Mouse (Mus musculus) frontal cortex, postnatal 14 days (tissue): ENCODE results near the gene Slc11a1.

Experiments used
- DNase-seq, 2 experiments: peaks; one replicate each; pipeline ENCODE4 v3.0.0; 2022; ENCODE audit warnings: low spot score in 2 of 2

The Slc11a1 gene

DNA sequence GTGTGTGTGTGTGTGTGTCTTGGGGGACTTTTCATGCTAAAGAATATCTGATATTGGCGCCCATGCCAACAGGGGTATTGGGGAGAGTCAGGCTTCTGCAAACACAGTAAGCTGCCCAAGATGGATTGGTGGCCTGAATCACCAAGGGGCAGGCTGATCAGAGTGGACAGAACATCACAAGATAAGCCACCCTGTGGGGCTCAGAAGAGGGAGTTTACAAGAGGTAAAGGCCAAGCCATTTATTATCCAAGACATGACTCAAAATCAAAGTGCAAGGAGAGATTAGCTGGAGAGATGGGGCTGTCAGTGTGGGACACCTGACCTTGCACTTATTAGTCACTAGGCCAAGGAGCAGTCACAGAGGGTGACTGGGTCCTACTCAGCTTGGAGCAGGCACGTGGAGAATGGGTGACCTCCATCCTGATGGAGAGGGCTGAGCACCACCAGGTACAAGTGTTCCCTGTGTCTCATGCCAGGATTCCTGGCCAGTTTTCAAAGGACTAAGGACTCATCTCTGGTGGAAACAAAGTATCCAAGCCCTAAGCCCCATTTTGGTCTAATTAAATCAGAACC, 36.8 kb downstream of the Slc11a1 start:
- no peak for DNase-seq

DNA sequence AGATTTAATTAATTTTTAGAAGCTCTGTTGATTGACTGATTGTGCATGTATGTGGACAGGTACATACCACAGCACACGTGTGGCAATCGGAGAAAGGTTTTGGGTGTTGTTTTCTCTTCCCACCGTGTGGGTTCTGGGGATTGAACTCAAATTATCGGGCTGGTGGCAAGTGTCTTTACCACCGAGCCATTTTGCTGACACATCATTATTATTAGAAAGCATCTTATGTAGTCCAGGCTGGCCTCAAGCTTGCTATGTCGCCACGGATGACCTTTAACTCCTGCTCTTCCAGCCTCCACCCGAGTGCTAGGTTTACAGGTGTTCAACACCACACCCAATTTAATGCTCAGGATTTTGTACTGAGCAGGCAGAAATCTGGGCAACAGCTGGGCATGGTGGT, 37.7 kb downstream of the Slc11a1 start:
- no peak for DNase-seq

DNA sequence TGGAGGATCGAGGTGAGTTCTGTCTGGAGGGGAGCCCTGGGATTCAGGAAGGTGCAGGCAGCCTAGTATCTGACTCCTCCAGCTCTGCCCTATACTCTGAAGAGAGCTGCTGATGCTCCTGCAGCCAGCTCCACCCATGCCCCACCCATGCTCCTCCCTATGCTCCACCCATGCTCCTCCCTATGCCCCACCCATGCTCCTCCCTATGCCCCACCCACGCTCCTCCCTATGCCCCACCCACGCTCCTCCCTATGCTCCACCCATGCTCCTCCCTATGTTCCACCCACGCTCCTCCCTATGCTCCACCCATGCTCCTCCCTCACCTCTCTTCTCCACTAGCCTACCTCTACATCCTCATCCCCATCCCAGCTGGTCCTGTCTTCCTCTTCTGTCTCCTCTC, 40.1 kb downstream of the Slc11a1 start:
- no peak for DNase-seq

DNA sequence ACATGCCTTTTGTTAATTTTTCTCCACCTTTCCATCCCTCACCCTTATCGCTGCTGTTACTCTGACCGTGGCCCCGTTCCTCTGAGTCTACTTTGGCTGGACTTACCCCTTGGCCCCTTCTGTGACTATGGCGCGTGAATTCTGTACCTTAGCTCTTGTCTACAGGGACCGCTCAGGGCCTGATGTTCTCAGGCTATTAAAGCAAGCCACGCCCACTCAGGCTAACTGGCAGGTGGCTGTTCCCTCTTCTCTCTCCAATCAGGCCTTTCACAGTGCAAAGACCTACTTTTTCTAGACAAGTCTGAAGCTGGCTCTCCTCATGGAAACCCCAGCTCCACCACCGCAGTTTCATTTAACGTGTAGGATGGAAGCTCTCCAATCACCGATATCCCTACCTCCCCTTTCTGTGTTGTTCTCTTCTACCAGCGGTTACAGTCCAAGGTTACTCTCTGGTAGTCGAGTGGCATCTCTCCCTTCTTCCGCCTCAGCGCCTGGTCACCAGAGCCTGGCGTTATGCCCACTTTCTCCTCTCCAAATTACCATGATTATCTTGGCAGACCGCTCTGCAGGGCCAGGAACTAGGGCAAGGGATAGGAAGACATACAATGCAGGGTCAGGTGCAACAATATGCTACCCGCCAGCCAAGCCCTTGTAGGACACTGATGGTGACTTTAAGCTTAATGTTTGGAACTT, 43.9 kb downstream of the Slc11a1 start:
- no peak for DNase-seq

DNA sequence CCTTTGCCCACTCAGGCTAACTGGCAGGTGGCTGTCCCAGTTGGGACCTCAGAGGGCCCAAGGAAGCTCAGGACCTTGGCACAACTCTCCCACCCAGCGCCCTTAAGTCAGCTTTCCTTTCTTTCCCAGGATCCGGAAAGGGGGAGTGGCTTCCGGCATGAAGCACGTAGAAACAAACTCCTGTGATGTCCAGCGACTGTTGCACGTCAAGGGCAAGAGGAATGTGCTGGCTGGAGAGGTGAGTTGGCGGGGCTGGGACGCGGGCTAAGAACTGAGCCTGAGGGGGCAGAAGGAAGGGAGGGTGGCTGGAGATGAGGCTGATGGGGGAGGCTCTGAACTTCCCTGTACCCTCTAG, 44.4 kb downstream of the Slc11a1 start:
- no peak for DNase-seq

DNA sequence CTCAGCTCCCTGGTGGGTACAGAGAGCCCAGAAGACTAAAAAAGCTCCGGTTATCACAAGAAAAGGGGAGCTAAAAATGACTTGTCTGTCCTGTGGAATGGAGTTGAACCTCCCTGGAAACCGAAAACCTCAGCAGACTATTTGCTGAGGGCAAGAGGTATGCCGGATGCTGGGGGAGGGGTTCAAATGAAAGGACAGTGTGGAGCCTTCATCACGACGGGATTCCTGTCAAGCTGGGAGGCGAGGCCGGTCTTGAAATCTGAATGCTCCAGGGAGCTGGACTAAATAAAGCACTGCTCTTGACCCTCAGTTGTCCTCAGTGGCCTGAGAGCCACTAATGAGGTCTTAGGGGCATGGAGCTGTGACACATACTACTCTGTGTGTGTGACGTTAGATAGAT, 48.2 kb downstream of the Slc11a1 start:
- DNase-seq: no peak

DNA sequence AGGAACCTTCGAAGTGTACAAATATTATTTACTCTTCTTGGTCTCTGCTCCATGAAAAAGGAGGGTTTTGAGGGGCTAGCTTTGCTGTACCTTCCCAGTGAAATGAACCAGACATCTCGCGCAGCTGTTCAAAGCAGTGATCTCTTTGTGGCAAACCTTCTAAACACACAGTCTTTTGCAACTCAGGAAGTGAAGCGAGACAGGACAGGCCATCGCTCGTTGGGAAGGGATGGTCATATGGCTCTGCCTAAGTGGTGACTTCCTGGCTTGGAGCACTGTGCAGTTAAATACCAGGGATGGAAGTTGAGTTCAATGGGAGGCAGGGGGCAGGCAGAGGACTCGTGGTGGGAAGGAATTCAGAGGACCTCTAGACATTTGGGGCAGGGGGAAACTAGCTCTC, 50.9 kb downstream of the Slc11a1 start:
- DNase-seq: no peak

DNA sequence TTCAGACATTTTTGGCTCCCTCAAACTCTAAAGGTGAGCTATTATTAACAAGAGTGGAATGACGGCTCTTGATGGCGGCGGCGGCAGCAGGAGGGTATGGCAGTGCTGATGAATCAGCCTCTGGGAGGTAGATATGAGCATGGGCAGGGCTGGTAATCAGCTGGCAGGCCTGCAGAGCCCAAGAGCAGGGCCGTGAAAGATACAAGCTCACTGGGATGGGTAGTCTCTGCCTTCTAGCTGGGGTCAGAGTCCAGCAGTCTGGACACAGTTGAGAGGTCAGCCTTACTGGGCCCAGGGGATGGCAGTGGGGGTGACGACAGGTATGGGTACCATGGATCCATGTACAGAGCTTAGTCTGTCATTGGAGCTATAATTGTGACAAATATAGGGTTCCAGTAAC, 58.2 kb downstream of the Slc11a1 start:
- no peak for DNase-seq

DNA sequence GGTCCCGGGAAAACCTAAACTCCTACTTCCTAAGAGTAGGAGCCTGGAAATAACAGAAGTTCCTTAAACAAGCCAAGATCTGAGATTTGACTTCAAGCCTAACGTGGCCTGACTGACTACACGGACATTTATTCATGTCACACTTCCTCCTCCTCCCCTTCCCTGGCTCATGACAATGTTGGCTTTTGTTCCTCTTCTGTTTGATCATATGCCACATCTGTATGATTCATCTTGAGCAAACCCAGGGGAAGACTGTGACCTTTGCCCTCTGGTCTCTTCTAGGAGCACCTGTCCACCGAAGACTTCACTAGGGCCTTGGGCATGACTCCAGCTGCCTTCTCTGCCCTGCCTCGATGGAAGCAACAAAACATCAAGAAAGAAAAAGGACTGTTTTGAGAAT, 59.6 kb downstream of the Slc11a1 start:
- DNase-seq: no peak

DNA sequence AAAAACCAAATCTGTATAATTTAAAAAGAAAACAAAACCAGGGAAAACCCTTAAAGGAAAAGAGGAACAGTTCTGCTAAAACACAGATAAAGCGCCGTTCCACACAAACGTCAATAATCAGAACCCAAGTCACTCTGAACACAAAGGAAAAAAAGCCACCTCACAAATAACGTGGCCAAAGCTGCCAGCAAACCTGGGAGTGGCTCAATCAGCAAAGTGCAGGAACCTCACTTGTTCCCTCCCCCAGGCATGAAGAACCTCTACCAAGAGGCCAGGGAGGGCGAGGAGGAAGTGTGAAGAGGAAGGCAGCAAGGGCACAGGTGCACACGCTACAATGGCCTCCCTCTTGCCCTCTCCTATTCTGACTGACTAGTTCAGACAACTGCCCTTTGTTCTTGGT, 60.6 kb downstream of the Slc11a1 start:
- no peak for DNase-seq
